Comparison of ENCODE assay signal across 8 mouse cellular contexts in the genomic region with DNA sequence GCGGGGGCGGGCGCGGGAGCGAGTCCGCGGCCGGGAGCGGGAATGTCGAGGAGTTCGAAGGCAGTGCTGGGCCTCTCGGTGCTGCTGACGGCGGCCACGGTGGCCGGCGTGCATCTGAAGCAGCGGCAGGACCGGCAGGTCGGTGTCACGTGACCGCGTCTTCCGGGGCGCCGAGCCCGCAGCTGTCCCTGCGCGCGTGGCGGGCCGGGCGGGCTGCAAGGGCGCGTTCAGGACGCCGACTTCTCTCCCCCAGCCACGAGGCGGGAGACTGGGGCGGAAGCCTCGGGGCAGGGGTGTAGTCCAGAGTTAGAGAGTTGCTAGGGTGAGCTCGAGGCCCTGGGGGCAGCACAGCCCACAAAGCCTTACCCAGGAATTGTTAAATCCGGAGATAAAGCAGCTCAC. TPM values are rescaled to one million over a fixed set of nuclear protein-coding genes. Genes with fewer than 3 reads are reported as not detected.
A peak's percentile ranks its signal among the peaks of the same experiment; 100 is the strongest.
DNase-seq lines count a peak whose midpoint lies in the region; ATAC-seq lines count a peak whose summit lies in the region.

No protein-coding gene starts in this region.

- H3K4me1 ChIP-seq in kidney, embryonic 15.5 days, result peaks cover 26% of the 10 kb centered on the region
- peaks cover 19% of the 10 kb centered on the region for H3K4me1 ChIP-seq in liver, embryonic 16.5 days (ENCODE audit: control insufficient read depth, low read depth, low read length)
- H3K4me1 ChIP-seq in stomach, embryonic 16.5 days (ENCODE audit: control insufficient read depth, insufficient read depth, low read length), result peaks cover 4% of the 10 kb centered on the region; the same call in 1 of the 2 replicates

- H3K9ac ChIP-seq in kidney, embryonic 15.5 days, result peak overlapping the region; percentile 76
- peak overlapping the region; percentile 91 for H3K9ac ChIP-seq in liver, embryonic 16.5 days (ENCODE audit: low read depth, low read length)
- H3K9ac ChIP-seq in stomach, embryonic 16.5 days (ENCODE audit: low read length), result peak overlapping the region; percentile 87

- no peak for DNase-seq in kidney, postnatal 14 days
- peak; percentile 87 for DNase-seq in CD4-positive, CD25-positive, alpha-beta regulatory T cell, adult 2 months (ENCODE audit: low read depth, low spot score)
- DNase-seq in brain, embryonic 18.5 days (ENCODE audit: low read depth, low spot score), result peak; percentile 37
- DNase-seq in gastrocnemius, postnatal 25 days, result peak; percentile 80
- no peak for DNase-seq in cerebellum, adult 11 months

- no peaks in the 10 kb centered on the region for H3K9me3 ChIP-seq in kidney, embryonic 15.5 days (replicated peaks)
- H3K9me3 ChIP-seq in liver, embryonic 16.5 days (replicated peaks; ENCODE audit: control insufficient read depth, low read length), result no peaks in the 10 kb centered on the region
- H3K9me3 ChIP-seq in stomach, embryonic 16.5 days (replicated peaks; ENCODE audit: control insufficient read depth, low read length), result no peaks in the 10 kb centered on the region

- 1% methylated on average over 38 of the region's 43 CpGs for WGBS in kidney, embryonic 15.5 days
- WGBS in liver, embryonic 16.5 days (ENCODE audit: insufficient replicate concordance), result under 1% methylated on average over 42 of the region's 43 CpGs
- 1% methylated on average over 43 of the region's 43 CpGs for WGBS in stomach, embryonic 16.5 days

- peak overlapping the region; percentile 84 for H3K4me3 ChIP-seq in kidney, embryonic 15.5 days (replicated peaks)
- peak overlapping the region; percentile 94 for H3K4me3 ChIP-seq in liver, embryonic 16.5 days (ENCODE audit: low read depth, low read length)
- peak overlapping the region; percentile 68 for H3K4me3 ChIP-seq in stomach, embryonic 16.5 days (replicated peaks; ENCODE audit: low read length)

- H3K27ac ChIP-seq in kidney, embryonic 15.5 days, result peak overlapping the region; percentile 96
- H3K27ac ChIP-seq in liver, embryonic 16.5 days (ENCODE audit: low read length), result peak overlapping the region; percentile 92
- peak overlapping the region; percentile 94 for H3K27ac ChIP-seq in stomach, embryonic 16.5 days (ENCODE audit: low read length)

- no peaks in the 10 kb centered on the region for H3K27me3 ChIP-seq in kidney, embryonic 15.5 days
- H3K27me3 ChIP-seq in liver, embryonic 16.5 days (ENCODE audit: control insufficient read depth, insufficient read depth, low read depth, low read length), result no peaks in the 10 kb centered on the region
- H3K27me3 ChIP-seq in stomach, embryonic 16.5 days (ENCODE audit: control insufficient read depth, insufficient read depth, low read length), result no peaks in the 10 kb centered on the region

- peaks cover 15% of the 10 kb centered on the region for H3K36me3 ChIP-seq in kidney, embryonic 15.5 days
- peaks cover 5% of the 10 kb centered on the region for H3K36me3 ChIP-seq in liver, embryonic 16.5 days (ENCODE audit: control insufficient read depth, insufficient read depth)
- 0 out of 2 replicates have a peak, but pooled peaks cover 5% of the 10 kb centered on the region for H3K36me3 ChIP-seq in stomach, embryonic 16.5 days (ENCODE audit: control insufficient read depth, insufficient read depth, low read length)

- H3K4me2 ChIP-seq in kidney, embryonic 15.5 days, result peak overlapping the region; percentile 71
- H3K4me2 ChIP-seq in liver, embryonic 16.5 days (ENCODE audit: low read depth, low read length), result peak overlapping the region; percentile 87
- H3K4me2 ChIP-seq in stomach, embryonic 16.5 days (ENCODE audit: low read depth, low read length), result peak overlapping the region; percentile 69

- ATAC-seq in kidney, embryonic 15.5 days (replicated peaks; ENCODE audit: low FRiP score), result peak; percentile 89
- peak; percentile 80 for ATAC-seq in liver, embryonic 16.5 days (ENCODE audit: low read depth)
- ATAC-seq in stomach, embryonic 16.5 days (ENCODE audit: insufficient read depth, low FRiP score), result peak; percentile 89

RNA-seq across cellular contexts. Expression of a gene that starts 0.2 kb away (rescaled TPM):
- 3.1 and 4.5 TPM in 2 replicates for polyA plus RNA-seq in kidney, embryonic 15.5 days (2015; fragmentation: Nextera tagmentation; extraction: Ambion mirVana)
- total RNA-seq in gastrocnemius, postnatal 25 days (2021), result 1 to 10 TPM; 5.8 to 6.5 TPM
- 0.63 and 1.1 TPM in 2 replicates for polyA plus RNA-seq in liver, embryonic 16.5 days (2015; fragmentation: Nextera tagmentation; extraction: Ambion mirVana)
- polyA plus RNA-seq in stomach, embryonic 16.5 days (2015; fragmentation: Nextera tagmentation; extraction: Ambion mirVana), result 4.0 and 6.8 TPM in 2 replicates

RNA-seq across cellular contexts. Expression of a gene that starts 0.2 kb away (rescaled TPM):
- polyA plus RNA-seq in kidney, embryonic 15.5 days (2015; fragmentation: Nextera tagmentation; extraction: Ambion mirVana), result 48.5 and 50.3 TPM in 2 replicates
- 10 to 100 TPM; 16.9 to 20.9 TPM for total RNA-seq in gastrocnemius, postnatal 25 days (2021)
- polyA plus RNA-seq in liver, embryonic 16.5 days (2015; fragmentation: Nextera tagmentation; extraction: Ambion mirVana), result 12.9 and 15.3 TPM in 2 replicates
- 34.6 and 36.9 TPM in 2 replicates for polyA plus RNA-seq in stomach, embryonic 16.5 days (2015; fragmentation: Nextera tagmentation; extraction: Ambion mirVana)

RNA-seq across cellular contexts. Expression of a gene that starts 37.1 kb away (rescaled TPM):
- 1.0 and 1.5 TPM in 2 replicates for polyA plus RNA-seq in kidney, embryonic 15.5 days (2015; fragmentation: Nextera tagmentation; extraction: Ambion mirVana)
- total RNA-seq in gastrocnemius, postnatal 25 days (2021), result not detected
- polyA plus RNA-seq in liver, embryonic 16.5 days (2015; fragmentation: Nextera tagmentation; extraction: Ambion mirVana), result 0.06 TPM in 1 of 2 replicates, not detected in the other
- polyA plus RNA-seq in stomach, embryonic 16.5 days (2015; fragmentation: Nextera tagmentation; extraction: Ambion mirVana), result 3.2 and 3.5 TPM in 2 replicates

Comparison
In these comparisons a context has a peak if more than half of its experiments do, and no peak if none do; other contexts are left out.
1. DNase-seq: peak in CD4-positive, CD25-positive, alpha-beta regulatory T cell, adult 2 months (single experiment), brain, embryonic 18.5 days (single experiment) and gastrocnemius, postnatal 25 days (single experiment); none in kidney, postnatal 14 days (single experiment) and cerebellum, adult 11 months (single experiment).
2. Peak in every context shown above with its lines, with median percentiles within 50 percentile points of each other: ATAC-seq, H3K27ac ChIP-seq, H3K4me2 ChIP-seq, H3K4me3 ChIP-seq and H3K9ac ChIP-seq.